Mouse (Mus musculus) ES-Bruce4 (cell line): ENCODE results near the gene Tunar.

Experiments
- CTCF ChIP-seq: IDR thresholded peaks from one replicate; pipeline ENCODE4 v1.8.1; 2011; ENCODE audit warnings: low read depth, low read length
- EP300 ChIP-seq: IDR thresholded peaks from 2 replicates; pipeline ENCODE4 v1.6.1; 2011; ENCODE audit warnings: low read depth, low read length; ENCODE audit not compliant: insufficient read depth
- POLR2A ChIP-seq: IDR thresholded peaks from one replicate; pipeline ENCODE4 v1.8.1; 2011; ENCODE audit warnings: low read length; ENCODE audit not compliant: insufficient read depth

GRCm38 (mm10) chr12:105328396-105328795, 5.3 kb upstream of the Tunar start:
- TF ChIP-seq CTCF (no peak), POLR2A (no peak), EP300 (no peak)
